Mouse (Mus musculus): ENCODE results near the gene Sept5.

Sept5 gene

DNA sequence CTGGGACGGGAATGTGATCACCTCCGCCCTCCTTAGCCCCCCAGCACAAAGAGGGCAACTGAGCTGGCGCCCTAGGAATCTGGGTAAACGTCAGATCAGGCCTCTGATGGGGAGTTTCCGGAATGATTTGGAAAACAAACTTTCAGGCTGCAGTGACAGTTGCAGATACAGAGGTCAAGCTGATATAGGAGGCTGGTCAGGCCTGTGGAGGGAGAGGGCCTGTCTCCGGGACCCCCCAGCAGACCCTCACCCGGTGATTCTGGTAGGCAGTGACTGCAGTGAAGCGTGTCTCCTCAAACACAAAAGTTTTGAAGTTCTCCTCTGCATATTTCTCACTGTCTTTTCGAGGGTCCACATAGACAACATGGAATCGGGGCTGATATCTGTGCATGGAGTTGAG is 46.6 kb downstream of the Sept5 start:
- no peak for DNase-seq (ENCODE audit: low spot score)

DNA sequence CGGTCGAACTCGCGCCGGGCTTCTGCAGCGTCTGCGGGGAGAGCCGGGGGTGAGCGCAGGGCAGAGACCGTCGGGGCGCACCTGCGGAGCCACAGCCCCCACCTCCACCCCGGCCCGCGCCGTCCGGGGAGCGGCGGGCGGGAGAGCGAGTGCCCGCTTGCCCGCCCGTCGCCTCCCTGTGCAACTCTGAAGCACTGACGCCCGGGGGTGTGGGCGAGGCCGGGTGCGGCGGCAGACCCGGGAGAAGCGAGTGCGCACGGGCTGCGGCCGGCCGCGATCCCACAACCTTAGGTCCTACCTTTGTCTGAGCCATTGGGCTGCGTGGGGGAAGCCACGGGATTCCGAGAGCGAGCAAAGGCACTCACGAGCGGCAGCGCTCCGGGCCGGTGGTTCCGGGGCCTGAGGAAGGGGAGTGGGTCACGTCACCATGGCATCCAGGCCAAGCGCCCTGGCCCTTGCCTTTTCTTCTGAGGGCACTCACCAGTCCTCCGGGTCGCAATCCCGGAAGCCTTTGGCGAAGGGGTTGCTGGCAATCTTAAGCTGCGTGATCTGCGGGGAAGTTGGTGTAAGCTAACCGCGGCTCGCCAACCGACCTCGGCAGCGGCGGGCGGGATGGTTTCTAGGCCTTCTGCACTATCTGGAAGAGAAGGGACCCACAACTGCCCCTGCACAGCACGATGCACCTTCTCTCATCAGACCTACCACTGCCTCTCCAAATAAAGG is 47.2 kb downstream of the Sept5 start:
- DNase-seq (ENCODE audit: low spot score), result no peak

DNA sequence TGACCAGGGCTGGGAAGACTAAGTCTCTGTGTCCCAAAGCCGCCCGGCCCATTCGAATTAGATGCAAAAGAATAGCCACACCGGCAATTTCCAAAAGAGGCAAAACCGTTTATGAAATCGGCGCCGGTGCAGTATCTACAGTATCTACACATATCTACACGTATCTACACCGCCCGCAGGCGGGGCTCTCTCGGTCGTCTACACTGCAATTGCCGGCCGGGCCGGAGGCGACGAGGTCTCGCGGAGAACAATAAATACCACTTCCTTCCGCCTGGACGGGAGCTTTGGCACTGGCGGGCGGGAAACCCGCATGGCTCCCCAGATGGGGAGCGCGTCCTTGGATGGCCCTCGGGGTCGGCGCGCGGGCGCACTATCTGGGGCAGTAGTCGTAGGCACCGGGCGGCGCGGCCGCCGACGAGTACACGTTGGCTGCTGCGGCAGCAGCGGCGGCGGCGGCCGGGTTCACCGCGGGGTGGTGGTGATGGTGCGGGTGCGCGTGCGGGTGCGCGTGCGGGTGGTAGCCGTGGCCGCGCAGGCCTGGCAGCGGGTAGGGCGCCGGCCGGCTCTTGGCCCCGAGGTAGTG is 48.0 kb downstream of the Sept5 start:
- no peak for DNase-seq (ENCODE audit: low spot score)

DNA sequence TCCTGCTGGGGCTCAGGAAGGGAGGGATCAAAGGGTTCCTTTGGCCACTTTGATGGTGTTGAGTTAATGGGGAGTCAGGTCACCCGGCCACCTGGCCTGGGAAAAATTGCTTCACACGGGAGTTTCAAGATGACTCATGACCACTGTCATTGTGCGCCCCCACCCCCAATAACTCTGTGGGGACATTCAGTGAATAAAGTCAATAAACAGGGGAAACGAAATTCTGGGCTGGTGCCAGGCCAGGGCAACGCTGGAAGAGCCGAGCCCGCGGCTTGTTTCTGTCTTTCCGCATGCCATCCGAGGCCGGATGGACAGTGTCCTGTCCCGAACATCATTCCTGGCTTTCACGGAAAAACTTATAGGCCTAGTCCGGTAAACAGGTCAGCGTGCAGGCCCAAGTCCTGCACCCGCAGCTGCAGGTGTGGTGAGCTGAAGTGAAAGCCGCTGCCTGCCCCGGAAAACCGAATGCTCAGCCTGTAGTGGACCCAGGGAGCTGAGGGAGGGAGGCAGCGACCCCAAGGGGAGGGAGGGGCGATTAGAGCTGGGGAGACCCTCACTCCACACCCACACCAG is 48.6 kb downstream of the Sept5 start:
- DNase-seq (ENCODE audit: low spot score), result no peak

DNA sequence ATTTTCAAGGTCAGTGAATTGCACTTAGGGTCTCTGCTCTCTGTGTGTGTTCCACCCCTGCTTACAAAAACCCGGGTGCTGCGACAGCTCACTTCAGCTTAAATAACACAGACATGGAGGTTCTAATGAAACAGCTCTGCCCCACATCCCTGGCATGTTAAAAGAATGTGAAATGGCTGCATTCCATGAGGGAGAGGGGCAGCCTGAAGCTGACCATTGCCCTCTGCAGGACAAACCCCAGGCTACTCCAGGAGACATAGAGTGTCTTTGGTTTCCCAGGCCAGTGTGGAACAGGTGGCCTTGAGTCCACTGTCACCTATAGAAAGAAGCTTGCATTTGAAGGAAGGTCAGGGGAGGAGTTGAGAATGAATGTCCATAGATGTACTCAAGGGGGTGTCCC is 49.4 kb downstream of the Sept5 start:
- no peak for DNase-seq (ENCODE audit: low spot score)

DNA sequence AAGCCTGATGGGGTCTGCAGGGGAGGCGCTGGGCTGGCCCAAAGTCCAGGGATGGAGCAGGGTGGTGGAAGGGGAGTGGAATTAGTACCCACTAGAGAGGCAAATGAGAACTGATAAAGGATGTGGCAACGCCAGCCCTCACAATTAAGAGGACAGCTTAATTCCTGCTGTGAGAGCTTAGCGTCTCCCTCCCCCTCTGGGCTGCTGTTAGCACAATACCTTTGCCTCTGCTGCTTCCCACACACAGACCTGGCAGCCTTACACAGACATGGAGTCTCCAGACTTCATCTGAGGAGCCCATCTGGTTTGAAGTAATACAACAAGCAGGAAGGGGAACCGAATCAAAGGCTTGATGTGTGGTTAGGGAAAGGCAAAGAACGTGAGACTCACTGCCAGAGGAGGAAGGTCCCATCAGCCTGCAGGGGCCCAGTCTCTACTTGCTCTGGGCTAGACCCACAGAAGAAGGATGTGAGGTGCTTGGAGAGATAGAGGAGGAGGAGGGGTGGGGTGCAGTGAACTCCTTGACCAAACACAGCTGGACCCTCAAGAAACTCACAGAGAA is 52.1 kb downstream of the Sept5 start:
- DNase-seq (ENCODE audit: low spot score), result no peak

DNA sequence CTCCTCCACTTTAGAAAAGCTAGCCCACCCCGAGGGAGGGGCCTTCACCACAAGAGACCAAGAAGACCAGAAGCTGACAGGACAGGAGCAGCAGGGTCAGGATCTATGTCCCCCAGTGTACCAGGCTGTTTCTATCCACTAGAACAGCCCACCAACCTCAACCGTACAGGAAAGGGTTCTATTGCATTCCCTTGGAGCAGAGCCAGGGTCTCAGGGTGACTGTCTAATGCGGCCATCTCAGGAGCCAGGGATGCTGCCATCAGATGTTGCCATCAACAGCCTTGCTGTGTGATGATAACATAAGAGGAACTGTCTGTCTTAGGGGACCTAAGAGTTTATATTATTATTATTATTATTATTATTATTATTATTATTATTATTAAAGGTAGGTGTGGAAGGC is 52.7 kb downstream of the Sept5 start:
- no peak for DNase-seq (ENCODE audit: low spot score)

DNA sequence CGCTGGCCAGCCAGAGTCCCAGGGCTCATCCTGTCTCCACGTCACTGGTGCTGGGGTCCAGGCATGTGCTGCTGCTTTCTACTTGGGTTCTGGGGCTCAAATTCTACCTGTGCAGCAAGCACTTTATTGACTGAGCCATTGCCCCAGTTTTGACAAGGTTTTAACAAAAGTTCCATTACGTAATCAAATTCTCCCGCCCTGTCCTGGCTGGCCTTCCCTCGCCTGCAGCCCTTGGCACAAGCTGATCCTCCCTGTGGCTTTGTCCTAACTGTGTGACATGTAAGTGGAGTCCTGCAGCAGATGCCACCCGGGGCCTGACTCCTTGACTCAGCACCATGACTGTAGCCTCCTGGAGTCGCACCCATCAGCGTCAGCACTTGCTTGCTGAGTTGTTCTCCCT is 55.6 kb downstream of the Sept5 start:
- DNase-seq (ENCODE audit: low spot score), result no peak
